Mouse (Mus musculus): Measurements from ENCODE around the gene Bst1. TPM values are rescaled to one million over a fixed set of nuclear protein-coding genes. Genes with fewer than 3 reads are reported as not detected.
A peak's percentile ranks its signal among the peaks of the same experiment; 100 is the strongest.

Gene Bst1
- polyA plus RNA-seq, 2 experiments: 0.19 to 0.69 TPM

DNA sequence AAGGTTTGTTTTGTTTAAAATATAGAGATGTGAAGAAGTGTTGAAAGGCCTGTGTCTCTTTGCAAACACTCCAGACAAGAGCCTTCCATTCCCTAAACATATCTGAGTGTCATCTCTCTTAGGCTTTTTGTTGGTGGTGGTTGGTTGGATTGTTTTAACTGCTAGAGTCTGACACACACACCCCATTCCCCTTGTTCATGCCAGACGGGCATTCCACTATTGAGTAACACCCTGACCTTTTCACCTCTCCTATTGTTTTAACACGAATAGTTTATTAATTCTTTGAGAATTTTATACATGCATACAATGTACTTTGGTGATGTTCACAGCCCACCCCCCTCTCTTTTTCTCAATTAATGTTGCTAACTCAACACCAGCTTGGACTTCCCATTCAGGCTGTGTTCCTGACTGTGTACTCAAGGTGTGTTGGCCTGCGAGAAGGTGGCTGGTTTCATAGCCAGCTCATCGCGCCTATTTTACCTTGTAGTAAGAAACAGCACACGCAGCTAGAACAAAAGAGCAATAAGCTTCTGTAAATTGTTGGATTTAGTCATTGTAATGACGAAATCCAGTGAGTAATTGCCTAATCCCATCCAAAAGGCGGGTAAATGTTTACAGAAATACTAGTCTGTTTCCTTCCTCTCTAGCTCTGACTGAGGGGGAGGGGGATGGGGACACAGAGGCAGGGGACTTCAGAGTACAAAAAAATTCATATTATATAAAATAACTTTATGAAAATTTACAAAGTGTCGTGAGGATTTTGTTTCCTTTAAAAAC lies 30.5 kb upstream of the Bst1 start:
- Histone ChIP-seq H3K4me3 (ENCODE audit: insufficient read depth in 1 of 2, low read depth in 2 of 2, low read length in 2 of 2) (no peak overlapping the region), H3K4me1 (replicated peaks; ENCODE audit: control insufficient read depth in 2 of 2, insufficient read depth in 2 of 2, low read length in 1 of 2) (peaks cover 0 to 4% of the 10 kb centered on the region in 2 experiments; a peak in 1 of 4 replicates), H3K27ac (no peak overlapping the region), H3K4me2 (ENCODE audit: low read depth) (no peak overlapping the region), H3K9me3 (ENCODE audit: control insufficient read depth, low read length) (no peaks in the 10 kb centered on the region), H3K36me3 (replicated peaks; ENCODE audit: control insufficient read depth, insufficient read depth, low read depth) (no peaks in the 10 kb centered on the region), H3K27me3 (ENCODE audit: control insufficient read depth, insufficient read depth, low read length) (no peaks in the 10 kb centered on the region), H3K9ac (replicated peaks) (no peak overlapping the region)
- ATAC-seq (ENCODE audit: insufficient read depth) (0 out of 2 replicates have a peak, but pooled peaks have one; percentile 39), DNase-seq (ENCODE audit: low read depth in 3 of 3, low spot score in 3 of 3) (no peak)
- 51% methylated on average over 9 of the region's 9 CpGs for WGBS (ENCODE audit: insufficient replicate concordance)
- TF ChIP-seq CTCF (IDR thresholded peaks at IDR 0.05; ENCODE audit: low read depth) (no peak), EP300 (IDR thresholded peaks at IDR 0.05; ENCODE audit: low read depth) (no peak)

- H3K4me2 ChIP-seq (ENCODE audit: low read depth): no peak overlapping the region
- H3K27me3 ChIP-seq (ENCODE audit: control insufficient read depth, insufficient read depth, low read length): no peaks in the 10 kb centered on the region
- DNase-seq (ENCODE audit: low read depth in 3 of 3, low spot score in 3 of 3): no peak
- peaks cover 0 to 4% of the 10 kb centered on the region in 2 experiments; a peak in 1 of 4 replicates for H3K4me1 ChIP-seq (replicated peaks; ENCODE audit: control insufficient read depth in 2 of 2, insufficient read depth in 2 of 2, low read length in 1 of 2)
- no peak overlapping the region for H3K4me3 ChIP-seq (ENCODE audit: insufficient read depth in 1 of 2, low read depth in 2 of 2, low read length in 2 of 2)
- no peaks in the 10 kb centered on the region for H3K36me3 ChIP-seq (replicated peaks; ENCODE audit: control insufficient read depth, insufficient read depth, low read depth)
- no peak for TF ChIP-seq EP300 (IDR thresholded peaks at IDR 0.05; ENCODE audit: low read depth)
- no peak for TF ChIP-seq CTCF (IDR thresholded peaks at IDR 0.05; ENCODE audit: low read depth)
- H3K27ac ChIP-seq: no peak overlapping the region
- 43% methylated on average over 5 of the region's 5 CpGs for WGBS (ENCODE audit: insufficient replicate concordance)
- H3K9me3 ChIP-seq (ENCODE audit: control insufficient read depth, low read length): no peaks in the 10 kb centered on the region
- H3K9ac ChIP-seq (replicated peaks): no peak overlapping the region
- peak; percentile 52; the same call in 1 of the 2 replicates for ATAC-seq (ENCODE audit: insufficient read depth)
Observed at GRCm38 (mm10) chr5:43792354-43792753, 26.3 kb upstream of the Bst1 start.

DNA sequence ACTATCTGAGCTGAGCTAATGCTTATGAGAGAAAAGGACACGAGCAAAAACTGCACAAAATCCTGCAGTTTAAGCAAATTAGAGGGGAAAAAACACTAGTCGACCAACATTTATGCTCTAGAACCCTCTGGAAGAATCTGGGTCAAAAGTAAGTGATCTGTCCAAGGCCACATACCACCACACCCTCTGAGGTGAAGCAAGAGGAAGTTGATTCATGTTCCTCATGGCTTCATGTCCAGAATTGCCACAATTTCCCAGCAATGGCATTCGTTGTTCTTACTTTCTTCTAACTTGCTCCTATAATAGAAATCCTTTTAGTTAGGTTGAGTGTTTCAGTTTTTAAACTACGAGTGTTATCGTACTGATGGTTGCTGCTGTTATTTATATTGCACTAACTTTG lies 19.2 kb upstream of the Bst1 start:
- ATAC-seq (ENCODE audit: insufficient read depth): no peak
- Histone ChIP-seq H3K36me3 (replicated peaks; ENCODE audit: control insufficient read depth, insufficient read depth, low read depth) (no peaks in the 10 kb centered on the region), H3K9ac (replicated peaks) (no peak overlapping the region), H3K27ac (no peak overlapping the region), H3K4me3 (ENCODE audit: insufficient read depth in 1 of 2, low read depth in 2 of 2, low read length in 2 of 2) (no peak overlapping the region), H3K4me1 (replicated peaks; ENCODE audit: control insufficient read depth in 2 of 2, insufficient read depth in 2 of 2, low read length in 1 of 2) (peaks cover 0 to 5% of the 10 kb centered on the region in 2 experiments; a peak in 1 of 4 replicates), H3K27me3 (ENCODE audit: control insufficient read depth, insufficient read depth, low read length) (no peaks in the 10 kb centered on the region), H3K9me3 (ENCODE audit: control insufficient read depth, low read length) (no peaks in the 10 kb centered on the region), H3K4me2 (ENCODE audit: low read depth) (no peak overlapping the region)
- WGBS (ENCODE audit: insufficient replicate concordance): 50% methylated on average over 5 of the region's 5 CpGs
- no peak for TF ChIP-seq EP300 (IDR thresholded peaks at IDR 0.05; ENCODE audit: low read depth)
- no peak for TF ChIP-seq CTCF (IDR thresholded peaks at IDR 0.05; ENCODE audit: low read depth)
- DNase-seq (ENCODE audit: low read depth in 3 of 3, low spot score in 3 of 3): no peak

GRCm38 (mm10) chr5:43800700-43801099 lies 18.0 kb upstream of the Bst1 start:
- 35% methylated on average over 1 of the region's 1 CpGs for WGBS (ENCODE audit: insufficient replicate concordance)
- H3K4me2 ChIP-seq (ENCODE audit: low read depth): no peak overlapping the region

GRCm38 (mm10) chr5:43801253-43801652 lies 17.4 kb upstream of the Bst1 start:
- no peak for ATAC-seq (ENCODE audit: insufficient read depth)
- TF ChIP-seq CTCF (IDR thresholded peaks at IDR 0.05; ENCODE audit: low read depth) (no peak), EP300 (IDR thresholded peaks at IDR 0.05; ENCODE audit: low read depth) (no peak)
- no peak overlapping the region for H3K4me2 ChIP-seq (ENCODE audit: low read depth)

More at GRCm38 (mm10) chr5:43800700-43801099, 18.0 kb upstream of the Bst1 start:
- Histone ChIP-seq H3K4me3 (ENCODE audit: insufficient read depth in 1 of 2, low read depth in 2 of 2, low read length in 2 of 2) (no peak overlapping the region), H3K4me1 (replicated peaks; ENCODE audit: control insufficient read depth in 2 of 2, insufficient read depth in 2 of 2, low read length in 1 of 2) (peaks cover 0 to 5% of the 10 kb centered on the region in 2 experiments; a peak in 1 of 4 replicates), H3K36me3 (replicated peaks; ENCODE audit: control insufficient read depth, insufficient read depth, low read depth) (no peaks in the 10 kb centered on the region), H3K27me3 (ENCODE audit: control insufficient read depth, insufficient read depth, low read length) (no peaks in the 10 kb centered on the region), H3K9ac (replicated peaks) (no peak overlapping the region), H3K27ac (no peak overlapping the region), H3K9me3 (ENCODE audit: control insufficient read depth, low read length) (no peaks in the 10 kb centered on the region)
- DNase-seq (ENCODE audit: low read depth in 3 of 3, low spot score in 3 of 3) (no peak), ATAC-seq (ENCODE audit: insufficient read depth) (peak; percentile 31; the same call in 1 of the 2 replicates)
- TF ChIP-seq CTCF (IDR thresholded peaks at IDR 0.05; ENCODE audit: low read depth) (no peak), EP300 (IDR thresholded peaks at IDR 0.05; ENCODE audit: low read depth) (no peak)

More at GRCm38 (mm10) chr5:43801253-43801652, 17.4 kb upstream of the Bst1 start:
- Histone ChIP-seq H3K9me3 (ENCODE audit: control insufficient read depth, low read length) (no peaks in the 10 kb centered on the region), H3K4me1 (replicated peaks; ENCODE audit: control insufficient read depth in 2 of 2, insufficient read depth in 2 of 2, low read length in 1 of 2) (peaks cover 0 to 5% of the 10 kb centered on the region in 2 experiments; a peak in 1 of 4 replicates), H3K4me3 (ENCODE audit: insufficient read depth in 1 of 2, low read depth in 2 of 2, low read length in 2 of 2) (no peak overlapping the region), H3K27ac (no peak overlapping the region), H3K9ac (replicated peaks) (no peak overlapping the region), H3K36me3 (replicated peaks; ENCODE audit: control insufficient read depth, insufficient read depth, low read depth) (no peaks in the 10 kb centered on the region), H3K27me3 (ENCODE audit: control insufficient read depth, insufficient read depth, low read length) (no peaks in the 10 kb centered on the region)
- no peak for DNase-seq (ENCODE audit: low read depth in 3 of 3, low spot score in 3 of 3)
